Mouse (Mus musculus) bone marrow, adult 2 months (tissue): Measurements from ENCODE around the gene Ptpn11.

Experiments
- CTCF ChIP-seq: fragments of 200-500 bp; IDR thresholded peaks from 2 replicates; pipeline ENCODE4 v1.5.1; 2011; ENCODE audit warnings: low read length, control low read depth; ENCODE audit not compliant: control insufficient read depth, insufficient read depth
- POLR2A ChIP-seq: fragments of 200-500 bp; IDR thresholded peaks from 2 replicates; pipeline ENCODE4 v1.6.1; 2011; ENCODE audit warnings: low read depth, mild to moderate bottlenecking, control low read depth, low read length, borderline replicate concordance; ENCODE audit not compliant: control insufficient read depth

DNA sequence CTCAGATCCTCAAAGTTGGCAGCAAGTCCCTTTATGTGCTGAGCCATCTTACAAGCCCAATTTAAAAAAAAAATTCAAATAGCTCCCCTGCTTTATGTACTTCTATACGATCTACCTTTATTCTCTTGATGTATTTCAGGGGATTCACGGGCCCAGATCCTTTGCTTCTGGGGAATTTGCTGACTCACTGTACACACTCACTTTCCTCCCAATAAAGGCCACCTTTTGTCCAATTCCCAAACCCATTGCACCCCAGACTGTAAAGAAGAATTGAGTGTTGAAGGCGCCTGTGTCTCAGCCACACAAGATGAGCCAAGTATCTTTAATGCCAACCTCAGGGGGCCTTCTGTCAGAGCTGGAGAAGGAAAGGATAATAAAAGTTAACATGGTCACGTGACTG lies 93.2 kb downstream of the Ptpn11 start:
- TF ChIP-seq CTCF (no peak), POLR2A (no peak)
